Mouse (Mus musculus) liver, postnatal 0 days (tissue): ENCODE results near the gene Gtf2ird1.
"Not testable (repeated sequence)": the region's sequence is repeated elsewhere in the genome, so short reads cannot be mapped to it uniquely, and the experiment has no call there.

Experiments
- CTCF ChIP-seq: sonication (generic); IDR thresholded peaks from 2 replicates; pipeline ENCODE4 v1.5.1; 2016; ENCODE audit warnings: antibody characterized with exemption, low read depth
- EP300 ChIP-seq: IDR thresholded peaks from 2 replicates; pipeline ENCODE4 v1.6.1; 2016; ENCODE audit warnings: antibody characterized with exemption, low read depth, mild to moderate bottlenecking

GRCm38 (mm10) chr5:134355372-134355771, 101.1 kb downstream of the Gtf2ird1 start:
- not testable (repeated sequence) for TF ChIP-seq CTCF, EP300
